Mouse (Mus musculus): Measurements from ENCODE around the gene Mt3. TPM values are rescaled to one million over a fixed set of nuclear protein-coding genes. Genes with fewer than 3 reads are reported as not detected.
A peak's percentile ranks its signal among the peaks of the same experiment; 100 is the strongest.
"Not testable (repeated sequence)": the region's sequence is repeated elsewhere in the genome, so short reads cannot be mapped to it uniquely, and the experiment has no call there.

Gene Mt3
- 4.9 and 22.1 TPM in 2 replicates for polyA plus RNA-seq (2012; rRNA removed)

- DNase-seq (ENCODE audit: low read depth): no peak
Observed at GRCm38 (mm10) chr8:94152513-94153300, at the start of gene Mt3. Gene Mt3 (plus strand): TSS chr8:94152607.

- DNase-seq (ENCODE audit: low read depth): no peak
Observed at GRCm38 (mm10) chr8:94104146-94104545, 48.3 kb upstream of the Mt3 start.

GRCm38 (mm10) chr8:94107871-94108270 is 44.5 kb upstream of the Mt3 start:
- no peak for DNase-seq (ENCODE audit: low read depth)

- DNase-seq (ENCODE audit: low read depth): no peak
Observed at GRCm38 (mm10) chr8:94109396-94109795, 43.0 kb upstream of the Mt3 start.

- no peak for DNase-seq (ENCODE audit: low read depth)
Observed at GRCm38 (mm10) chr8:94109835-94110234, 42.6 kb upstream of the Mt3 start.

- no peak for DNase-seq (ENCODE audit: low read depth)
Observed at GRCm38 (mm10) chr8:94110526-94111177, 41.8 kb upstream of the Mt3 start.

- DNase-seq (ENCODE audit: low read depth): no peak
Observed at GRCm38 (mm10) chr8:94113435-94113834, 39.0 kb upstream of the Mt3 start.

GRCm38 (mm10) chr8:94113972-94114371 is 38.4 kb upstream of the Mt3 start:
- no peak for DNase-seq (ENCODE audit: low read depth)

- DNase-seq (ENCODE audit: low read depth): no peak
Observed at GRCm38 (mm10) chr8:94118776-94119430, 33.5 kb upstream of the Mt3 start.

- DNase-seq (ENCODE audit: low read depth): no peak
Observed at GRCm38 (mm10) chr8:94121625-94122024, 30.8 kb upstream of the Mt3 start.

GRCm38 (mm10) chr8:94122711-94123468 is 29.5 kb upstream of the Mt3 start:
- DNase-seq (ENCODE audit: low read depth): no peak

- no peak for DNase-seq (ENCODE audit: low read depth)
Observed at GRCm38 (mm10) chr8:94127711-94128110, 24.7 kb upstream of the Mt3 start.

GRCm38 (mm10) chr8:94129133-94129789 is 23.1 kb upstream of the Mt3 start:
- DNase-seq (ENCODE audit: low read depth): no peak

GRCm38 (mm10) chr8:94130126-94130525 is 22.3 kb upstream of the Mt3 start:
- DNase-seq (ENCODE audit: low read depth): no peak

- no peak for DNase-seq (ENCODE audit: low read depth)
Observed at GRCm38 (mm10) chr8:94132096-94132495, 20.3 kb upstream of the Mt3 start.

- not testable (repeated sequence) for DNase-seq (ENCODE audit: low read depth)
Observed at GRCm38 (mm10) chr8:94134601-94135000, 17.8 kb upstream of the Mt3 start.

- DNase-seq (ENCODE audit: low read depth): peak; percentile 74
Observed at GRCm38 (mm10) chr8:94135556-94135955, 16.9 kb upstream of the Mt3 start.

- DNase-seq (ENCODE audit: low read depth): no peak
Observed at GRCm38 (mm10) chr8:94136192-94136591, 16.2 kb upstream of the Mt3 start.

GRCm38 (mm10) chr8:94136933-94137332 is 15.5 kb upstream of the Mt3 start, which contains the start of gene Mt4:
Gene Mt4 (plus strand): TSS chr8:94137197.
- DNase-seq (ENCODE audit: low read depth): no peak

- no peak for DNase-seq (ENCODE audit: low read depth)
Observed at GRCm38 (mm10) chr8:94140266-94140795, 12.1 kb upstream of the Mt3 start.

- DNase-seq (ENCODE audit: low read depth): no peak
Observed at GRCm38 (mm10) chr8:94148236-94148635, 4.2 kb upstream of the Mt3 start.
